Mouse (Mus musculus): ENCODE data around the gene Clybl.

Clybl gene

GRCm38 (mm10) chr14:122387781-122388180 lies 206.3 kb downstream of the Clybl start:
- no peak for DNase-seq (ENCODE audit: low read depth)

DNA sequence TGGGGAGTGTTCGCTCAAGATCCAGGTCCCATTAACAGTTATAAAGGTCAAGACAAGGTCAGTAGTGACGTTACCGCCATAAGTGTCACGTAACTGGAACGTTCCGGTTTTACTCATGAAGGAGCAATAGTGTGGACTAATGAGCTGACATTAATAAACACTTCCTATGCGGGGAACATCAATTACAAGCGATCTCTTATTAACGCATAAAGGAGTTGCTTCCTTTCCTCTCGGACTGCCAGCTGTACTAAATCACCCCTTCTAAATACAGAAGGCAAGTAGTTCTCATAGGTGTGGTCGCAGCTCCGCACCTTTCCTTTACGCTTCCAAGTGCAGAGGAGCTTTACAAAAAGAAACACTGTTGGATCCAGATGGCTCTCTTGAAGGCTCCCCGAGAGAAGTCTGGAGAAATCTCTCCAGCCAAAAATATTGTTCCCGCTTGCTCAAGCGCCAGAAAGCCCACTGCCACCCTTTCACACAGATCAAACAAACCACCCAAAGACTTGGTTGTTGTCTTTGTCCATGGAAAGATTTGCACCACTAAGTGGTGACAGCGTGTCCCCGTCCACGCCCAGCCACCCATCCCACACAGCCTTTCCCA lies 207.0 kb downstream of the Clybl start:
- DNase-seq (ENCODE audit: low read depth), result no peak

GRCm38 (mm10) chr14:122389684-122390370 lies 208.3 kb downstream of the Clybl start:
- DNase-seq (ENCODE audit: low read depth), result no peak

DNA sequence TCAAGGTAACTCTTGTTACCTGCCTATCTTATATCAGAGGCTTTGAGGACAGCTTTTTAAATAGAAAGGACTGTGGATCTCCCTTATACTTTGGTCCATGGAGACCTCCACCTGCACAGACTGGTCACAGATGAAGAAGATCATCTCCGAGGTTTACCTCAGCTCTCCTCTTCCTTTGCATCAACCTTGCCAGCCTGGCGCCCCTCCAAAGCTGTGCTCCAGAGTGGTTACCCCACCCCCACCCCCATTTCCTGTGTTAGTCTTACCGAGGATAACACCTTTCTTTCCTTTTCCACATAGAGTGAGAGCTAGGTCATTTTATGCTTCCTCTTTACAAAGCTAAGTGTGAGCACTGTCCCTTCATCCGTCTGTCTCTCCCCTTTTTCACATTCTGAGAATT lies 209.4 kb downstream of the Clybl start:
- peak; percentile 21 for DNase-seq (ENCODE audit: low read depth)

DNA sequence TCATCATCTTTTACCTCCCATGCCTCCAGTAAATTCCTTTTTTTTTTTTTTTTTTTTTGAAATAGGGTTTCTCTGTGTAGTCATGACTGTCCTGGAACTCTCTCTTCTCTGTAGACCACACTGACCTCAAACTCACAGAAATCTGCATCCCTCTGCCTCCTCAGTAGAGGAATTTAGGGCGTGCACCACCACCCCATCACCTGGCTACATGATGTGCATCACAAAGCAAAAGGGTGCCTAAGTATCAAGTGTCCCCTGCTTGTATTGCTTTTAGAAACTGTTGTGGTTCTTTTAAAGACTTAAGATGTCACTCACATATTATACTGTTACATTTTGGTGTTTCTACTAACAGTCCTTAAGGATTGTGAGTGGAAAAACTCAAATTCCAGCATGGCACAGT lies 211.6 kb downstream of the Clybl start:
- no peak for DNase-seq (ENCODE audit: low read depth)

DNA sequence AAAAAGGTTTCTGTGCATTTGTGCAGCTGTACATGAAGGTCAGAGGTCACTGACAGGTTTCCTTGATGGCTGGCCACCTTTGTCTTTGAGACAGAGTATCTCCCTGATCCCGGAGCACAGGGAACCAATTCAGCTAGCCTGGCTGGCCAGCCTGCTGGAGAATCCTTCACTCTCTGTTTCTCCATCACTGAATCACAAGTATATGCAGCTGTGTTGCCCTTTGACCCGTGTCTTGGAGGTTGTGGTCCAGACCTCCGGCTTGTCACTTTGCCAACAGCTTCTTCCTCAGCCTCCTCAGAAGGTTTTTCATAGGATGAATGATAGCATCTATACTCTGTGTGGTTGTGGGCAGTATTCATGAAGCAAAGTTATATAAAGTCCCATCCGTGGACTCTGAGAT lies 217.2 kb downstream of the Clybl start:
- no peak for DNase-seq (ENCODE audit: low read depth)

DNA sequence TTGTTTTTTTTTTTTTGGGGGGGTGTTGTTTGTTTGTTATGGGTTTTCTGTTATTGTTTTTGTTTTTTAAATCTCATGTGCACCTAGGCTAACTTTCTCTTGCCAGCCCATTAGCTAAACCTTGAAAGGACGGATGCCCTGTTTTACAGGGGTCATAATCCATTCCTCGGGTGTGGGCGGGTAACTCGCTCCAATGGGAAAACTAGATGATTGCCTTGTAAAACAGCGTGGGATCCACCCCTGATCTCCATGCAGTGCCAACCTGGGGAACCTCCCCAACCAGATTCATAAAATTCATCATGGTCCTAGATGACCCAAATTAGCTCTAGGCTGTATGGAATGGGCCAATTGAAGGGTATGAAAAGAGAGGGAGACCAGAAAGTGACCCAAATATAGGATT lies 218.4 kb downstream of the Clybl start:
- no peak for DNase-seq (ENCODE audit: low read depth)

DNA sequence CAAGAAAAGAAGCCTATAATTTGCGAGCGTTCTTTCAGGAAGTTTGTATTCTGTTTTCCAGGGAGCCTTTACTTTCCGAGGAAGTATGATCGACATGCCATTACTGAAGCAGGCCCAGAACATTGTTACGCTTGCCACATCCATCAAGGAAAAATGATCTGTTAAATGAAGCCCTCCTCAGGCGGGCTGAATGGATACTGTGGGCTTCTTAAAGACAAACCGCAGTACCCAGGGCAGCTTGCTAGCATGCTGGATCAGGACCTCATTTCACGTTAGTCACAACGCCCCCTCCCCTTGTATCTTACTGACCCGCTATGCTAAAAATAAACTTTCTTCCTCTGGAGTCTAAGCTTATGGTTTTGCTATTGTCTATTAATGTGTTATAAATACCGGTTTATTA lies 220.4 kb downstream of the Clybl start:
- no peak for DNase-seq (ENCODE audit: low read depth)

- no peak for DNase-seq (ENCODE audit: low read depth)
These were observed 221.3 kb downstream of the Clybl start for GRCm38 (mm10) chr14:122402716-122403258.

DNA sequence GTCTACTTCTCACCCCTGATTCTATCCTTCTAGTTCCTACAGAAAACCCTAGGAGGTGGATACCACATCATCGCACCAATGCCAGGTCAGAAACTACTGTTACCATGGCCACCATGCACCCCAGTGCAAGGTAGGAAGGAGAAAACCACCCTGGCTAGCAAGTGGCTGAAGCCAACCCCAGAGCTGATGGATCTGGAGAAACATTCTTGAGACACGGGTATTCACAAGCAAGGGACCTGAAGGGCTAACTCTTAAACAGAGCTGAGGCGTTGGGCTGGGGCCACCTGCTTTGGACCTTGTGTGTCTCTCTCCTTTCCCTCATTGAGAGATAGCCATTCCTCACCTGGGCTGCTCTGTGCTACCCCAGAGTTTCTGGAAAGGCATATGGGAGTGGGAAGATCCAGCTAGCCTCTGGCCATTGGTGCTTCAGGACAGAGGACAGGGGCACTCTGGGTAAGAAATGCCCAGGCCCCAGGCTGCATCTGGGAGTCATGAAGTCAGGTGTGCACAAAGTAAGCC lies 222.0 kb downstream of the Clybl start:
- no peak for DNase-seq (ENCODE audit: low read depth)

DNA sequence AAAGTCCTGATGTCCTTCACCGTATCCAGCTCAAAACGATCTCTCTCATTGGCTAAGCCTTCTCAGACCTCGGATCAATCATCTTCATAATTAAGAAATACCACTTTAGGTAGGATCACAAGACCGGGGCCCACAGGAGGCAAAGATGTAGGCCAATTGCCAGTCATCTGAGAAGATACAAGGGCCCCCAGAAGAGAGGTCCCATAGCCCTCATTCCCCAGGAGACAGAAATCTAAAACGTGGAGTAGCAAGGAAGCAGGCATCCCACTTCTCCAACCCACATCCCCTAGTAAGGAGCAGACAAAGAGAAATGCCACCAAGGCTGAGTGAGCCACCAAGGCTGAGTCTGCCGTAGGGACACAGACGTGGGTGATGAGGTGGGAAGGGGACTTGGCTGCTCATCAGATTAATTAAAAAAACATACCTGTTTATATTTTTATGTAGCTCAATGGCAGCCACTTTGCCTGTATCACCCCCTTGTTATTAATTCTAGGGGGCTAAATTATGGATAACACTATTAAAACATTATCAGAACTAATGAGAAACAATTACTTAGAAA lies 223.2 kb downstream of the Clybl start:
- no peak for DNase-seq (ENCODE audit: low read depth)

DNA sequence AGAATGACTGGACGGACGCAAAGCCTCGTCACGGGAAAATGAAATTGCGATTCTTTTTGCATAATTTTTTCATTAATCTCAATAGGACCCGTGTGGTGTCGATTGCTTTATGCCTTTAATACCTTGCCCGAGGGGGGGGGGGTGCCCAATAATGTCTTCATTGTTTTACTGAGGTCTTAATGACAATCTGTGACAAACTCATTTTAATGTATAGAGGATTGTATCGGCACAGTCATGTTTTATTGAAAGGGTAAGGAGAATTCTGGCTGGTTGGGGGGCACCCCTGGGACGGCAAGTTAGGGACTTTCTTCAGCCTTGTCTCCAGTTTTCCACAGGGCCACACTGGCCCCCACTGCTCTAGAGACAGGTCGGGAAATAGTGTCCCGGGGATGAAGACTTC lies 223.7 kb downstream of the Clybl start:
- DNase-seq (ENCODE audit: low read depth), result no peak

- DNase-seq (ENCODE audit: low read depth), result no peak
These were observed 224.5 kb downstream of the Clybl start for GRCm38 (mm10) chr14:122405897-122406540.

GRCm38 (mm10) chr14:122406541-122407219 lies 225.2 kb downstream of the Clybl start:
- no peak for DNase-seq (ENCODE audit: low read depth)

GRCm38 (mm10) chr14:122412841-122413541 lies 231.5 kb downstream of the Clybl start:
- no peak for DNase-seq (ENCODE audit: low read depth)

- DNase-seq (ENCODE audit: low read depth), result no peak
These were observed 232.0 kb downstream of the Clybl start for GRCm38 (mm10) chr14:122413542-122413928.

GRCm38 (mm10) chr14:122414786-122415185 lies 233.3 kb downstream of the Clybl start:
- DNase-seq (ENCODE audit: low read depth), result no peak

DNA sequence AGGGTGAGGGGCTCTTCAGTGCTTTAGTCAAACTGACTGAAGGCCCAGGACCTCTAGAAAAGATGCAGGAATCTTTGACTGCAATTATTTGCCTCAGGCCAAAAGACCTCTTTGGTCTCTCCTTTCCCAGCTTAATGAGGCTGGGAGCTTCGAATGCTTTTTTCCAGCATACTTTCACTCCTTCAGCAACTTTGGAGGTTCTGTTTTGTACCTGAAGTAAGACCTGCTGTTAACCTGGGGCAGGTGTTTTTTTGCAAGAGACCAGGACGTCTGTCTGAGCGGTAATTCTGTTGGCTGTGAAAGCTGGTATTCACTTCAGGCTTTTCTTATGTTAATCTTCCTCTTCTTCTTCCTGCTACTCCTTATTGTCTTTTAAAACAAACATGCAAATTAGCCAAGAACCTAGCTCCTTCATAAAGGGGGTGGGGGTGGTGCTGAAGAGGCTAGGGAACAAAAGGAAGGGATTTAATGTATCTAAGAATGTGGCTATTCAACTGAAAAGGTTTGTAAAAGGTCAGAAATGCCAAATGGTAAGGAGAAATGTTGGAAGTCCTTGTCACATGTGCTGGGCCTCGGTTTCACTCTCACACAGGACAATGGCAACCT lies 234.8 kb downstream of the Clybl start:
- DNase-seq (ENCODE audit: low read depth), result no peak

DNA sequence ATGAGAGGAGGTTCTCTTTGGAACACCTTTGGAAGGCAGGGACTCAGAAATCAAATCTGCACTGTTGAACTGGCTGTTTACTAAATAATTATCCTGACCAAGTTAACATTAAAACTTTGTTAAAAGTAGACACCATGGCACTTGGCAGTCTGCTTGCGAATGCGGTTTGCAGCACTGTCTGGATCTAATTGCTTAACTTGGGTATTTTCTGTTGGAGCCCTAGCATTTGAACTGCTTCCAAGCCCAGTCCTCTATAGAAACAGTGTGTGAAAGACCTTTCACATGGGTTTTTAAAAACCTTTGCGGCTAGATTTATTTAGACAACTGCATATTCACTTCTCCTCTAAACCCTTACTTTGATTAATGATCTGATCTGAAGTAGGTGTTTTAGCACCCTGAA lies 242.9 kb downstream of the Clybl start:
- DNase-seq (ENCODE audit: low read depth), result no peak

GRCm38 (mm10) chr14:122426529-122427203 lies 245.2 kb downstream of the Clybl start:
- no peak for DNase-seq (ENCODE audit: low read depth)

GRCm38 (mm10) chr14:122427204-122427560 lies 245.7 kb downstream of the Clybl start:
- no peak for DNase-seq (ENCODE audit: low read depth)
